Mouse (Mus musculus) left cerebral cortex, postnatal 10 days (tissue): ENCODE results near the gene Qser1. TPM values are rescaled to one million over a fixed set of nuclear protein-coding genes. Genes with fewer than 3 reads are reported as not detected.

Experiments
- DNase-seq, 2 experiments: peaks; one replicate each; pipeline ENCODE4 v3.0.0; 2021 to 2022; ENCODE audit warnings: low spot score in 2 of 2, mixed read lengths in 1 of 2; ENCODE audit errors: extremely low spot score in 1 of 2
- intact Hi-C: fragments of 180-260 bp; cut with DNase I; formaldehyde crosslinking; loops from one replicate; pipeline ENCODE4 v1.15.1; 2025
- total RNA-seq, 2 experiments: library from RNA; stranded (reverse); gene quantifications; 2 replicates each; pipeline ENCODE4 v1.2.3; 2021

Qser1 gene
- total RNA-seq, 2 experiments from 2014 or later: 11.7 to 12.9 TPM

DNA sequence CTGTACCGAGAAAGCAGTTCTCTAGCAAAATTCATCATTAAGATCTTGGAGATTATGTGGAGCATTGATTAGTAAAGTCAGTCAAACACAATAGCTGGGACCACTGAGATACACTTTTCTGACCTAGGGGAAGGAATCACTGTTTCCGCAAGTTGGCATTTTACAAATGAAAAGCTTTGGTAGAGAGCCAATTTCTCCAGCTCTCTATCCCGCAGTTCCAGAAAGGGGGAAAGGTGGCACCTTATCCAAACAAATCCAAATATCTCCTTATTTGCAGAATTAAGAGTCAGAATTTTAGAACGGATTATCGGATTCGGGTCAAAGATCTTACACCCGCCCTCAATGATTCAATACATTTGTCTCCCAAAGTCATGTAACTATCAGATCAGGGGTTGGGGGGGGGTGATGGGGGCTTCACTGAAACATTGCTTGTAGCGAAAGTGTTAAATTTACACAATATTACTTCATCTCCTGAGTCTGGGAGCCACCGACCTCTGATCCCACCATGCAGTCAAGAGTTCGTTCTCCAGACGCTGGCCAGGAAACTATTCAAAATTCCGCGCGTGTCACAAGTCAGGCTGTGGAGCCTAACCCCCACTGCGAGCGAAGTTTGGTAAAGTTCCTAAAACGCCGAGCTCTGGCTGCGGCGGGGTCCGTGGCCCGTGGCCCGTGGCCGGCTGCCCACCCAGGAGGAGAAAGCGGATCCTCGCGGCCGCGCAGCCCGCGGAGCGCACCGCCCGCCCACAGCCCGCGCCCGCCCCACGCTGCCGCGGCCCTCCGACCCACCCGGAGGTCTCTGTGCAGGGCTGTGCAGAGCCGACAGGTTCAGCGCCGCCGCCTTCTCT is 74.4 kb downstream of the Qser1 start:
- DNase-seq: no peak
- intact Hi-C loops: no loop called here

DNA sequence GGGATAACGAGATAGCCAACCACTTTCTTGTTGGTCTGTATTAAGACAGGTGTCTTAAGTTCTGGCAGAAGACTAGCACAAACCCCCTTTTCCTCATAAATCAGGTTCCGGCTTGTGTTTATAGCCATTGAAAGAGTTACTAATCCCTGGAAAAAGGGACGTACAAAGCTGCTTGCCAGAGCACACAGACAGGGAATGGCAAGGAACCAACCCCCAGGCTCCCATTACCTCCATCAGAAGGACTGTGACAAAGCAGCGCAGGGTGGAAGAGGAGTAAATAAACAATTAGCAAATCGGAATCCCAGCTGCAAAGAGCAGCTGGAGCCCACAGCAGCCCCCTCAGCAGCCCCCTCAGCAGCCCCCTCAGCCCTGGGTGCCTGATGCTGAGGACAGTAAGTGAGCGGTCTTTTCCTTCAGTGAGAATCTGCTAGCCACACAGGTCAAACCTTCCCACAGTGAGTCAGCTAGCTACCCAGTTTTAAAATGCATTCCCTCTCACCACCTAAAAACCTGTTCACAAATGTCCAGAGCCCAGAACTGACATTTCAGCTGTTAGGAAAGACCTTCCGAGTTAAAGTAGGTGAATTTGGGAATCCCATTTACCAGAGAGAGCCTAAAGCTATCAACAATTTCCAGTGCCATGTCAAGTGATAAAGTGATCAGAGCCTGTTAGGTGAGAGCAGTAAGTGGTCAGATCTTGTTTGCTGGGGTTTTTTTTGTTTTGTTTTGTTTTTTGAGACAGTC is 75.4 kb downstream of the Qser1 start:
- intact Hi-C loops: no loop called here
- no peak for DNase-seq

DNA sequence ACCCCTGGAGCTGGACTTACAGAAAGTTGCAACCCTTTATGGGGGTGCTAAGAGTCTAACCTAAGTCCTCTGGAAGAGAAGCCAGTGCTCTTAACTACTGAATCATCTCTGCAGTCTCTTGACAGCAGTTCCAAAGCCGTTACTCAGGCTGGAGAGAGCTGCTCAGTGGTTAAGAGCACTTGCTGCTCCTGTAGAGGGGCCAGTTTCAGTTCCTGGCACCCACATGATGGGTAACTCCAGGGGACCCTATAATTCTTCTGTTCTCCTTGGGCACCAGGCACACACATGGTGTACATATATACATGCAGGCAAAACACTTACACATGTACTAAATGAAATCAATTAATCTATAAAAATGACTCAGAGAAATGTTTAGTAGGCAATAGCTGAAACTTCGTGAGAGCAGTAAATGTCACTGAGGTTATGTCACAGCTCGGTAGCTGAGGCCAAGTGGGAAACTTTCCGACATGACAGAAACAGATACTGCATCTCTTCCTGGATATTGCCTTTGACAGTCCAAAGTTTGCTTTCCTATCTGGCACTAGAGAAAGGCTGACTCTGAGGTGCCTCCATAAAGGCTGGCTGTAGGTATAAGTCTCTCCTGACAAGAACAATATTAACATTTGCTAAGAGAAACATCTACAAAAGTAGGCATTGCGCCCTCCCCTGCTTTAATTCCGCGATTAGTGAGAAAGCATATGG is 76.2 kb downstream of the Qser1 start:
- intact Hi-C loops: no loop called here
- no peak for DNase-seq

DNA sequence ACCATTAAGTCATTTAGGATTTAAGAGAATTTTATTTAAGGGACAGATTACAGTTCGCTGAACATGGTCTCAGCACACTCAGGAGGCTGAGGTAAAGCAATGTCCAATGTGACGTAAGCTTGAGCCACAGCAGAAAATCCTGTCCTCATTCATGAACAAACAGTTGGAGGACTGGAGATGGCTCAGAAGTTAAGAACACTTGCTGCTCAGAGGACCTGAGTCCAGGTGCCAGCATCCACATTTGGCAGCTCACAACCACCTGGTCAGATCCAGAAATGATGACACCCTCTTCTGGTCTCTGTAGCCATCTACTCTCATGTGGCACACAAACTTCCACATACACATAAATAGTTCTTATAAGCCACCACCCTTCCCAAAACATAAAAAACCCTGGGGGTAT is 76.9 kb downstream of the Qser1 start:
- intact Hi-C loops: no loop called here
- no peak for DNase-seq

DNA sequence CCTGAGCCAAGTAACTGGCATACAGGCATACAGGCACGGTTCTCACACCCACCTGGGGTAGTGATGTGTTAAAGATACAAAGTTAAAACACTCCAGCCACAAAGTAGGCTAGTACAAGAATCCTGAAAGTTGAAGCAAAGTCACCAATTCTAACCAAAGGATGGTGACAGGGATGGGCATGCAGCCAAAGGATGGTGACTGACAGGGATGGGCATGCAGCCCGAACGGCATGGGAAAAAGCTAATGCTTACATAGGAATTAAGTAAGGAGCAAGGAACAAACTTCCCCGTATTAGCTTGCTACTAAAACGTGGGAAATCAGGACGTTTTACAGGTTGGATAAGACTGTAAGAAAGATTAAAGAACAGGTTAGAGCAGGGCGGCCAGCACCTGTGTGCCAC is 80.3 kb downstream of the Qser1 start:
- intact Hi-C loops: no loop called here

DNA sequence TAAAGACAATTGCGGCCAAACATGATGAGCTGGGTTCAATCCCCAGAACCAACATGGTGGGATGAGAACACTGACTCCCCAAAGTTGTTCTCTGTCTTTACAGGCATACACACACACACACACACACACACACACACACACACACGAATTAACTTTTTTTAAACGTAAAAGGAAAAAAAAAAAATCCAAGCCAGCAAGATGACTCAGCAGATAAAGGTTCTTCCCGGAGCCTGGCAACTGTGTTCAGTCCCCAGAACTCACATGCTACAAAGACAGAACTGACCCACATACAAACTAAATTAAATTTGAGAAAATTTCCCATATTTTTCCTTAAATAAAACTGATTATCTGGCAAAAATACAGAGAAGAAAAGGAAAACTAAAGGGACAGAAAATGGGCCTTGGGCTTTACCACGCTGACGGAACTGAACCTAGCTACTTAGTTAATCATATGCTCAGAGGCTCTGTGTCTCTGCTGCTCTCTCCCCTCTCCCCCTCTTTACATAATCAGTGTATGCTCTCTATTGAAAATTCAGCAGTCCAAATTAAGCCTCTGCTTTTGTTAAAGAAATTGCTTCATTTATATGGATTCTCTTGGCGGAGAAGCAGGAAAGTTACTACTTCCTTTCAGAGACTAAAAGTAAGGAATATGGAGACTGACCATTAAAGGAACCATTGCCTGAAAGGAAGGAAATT is 83.9 kb downstream of the Qser1 start:
- no peak for DNase-seq
- intact Hi-C loops: no loop called here

More for the DNA sequence above, 80.3 kb downstream of the Qser1 start:
- DNase-seq: no peak

DNA sequence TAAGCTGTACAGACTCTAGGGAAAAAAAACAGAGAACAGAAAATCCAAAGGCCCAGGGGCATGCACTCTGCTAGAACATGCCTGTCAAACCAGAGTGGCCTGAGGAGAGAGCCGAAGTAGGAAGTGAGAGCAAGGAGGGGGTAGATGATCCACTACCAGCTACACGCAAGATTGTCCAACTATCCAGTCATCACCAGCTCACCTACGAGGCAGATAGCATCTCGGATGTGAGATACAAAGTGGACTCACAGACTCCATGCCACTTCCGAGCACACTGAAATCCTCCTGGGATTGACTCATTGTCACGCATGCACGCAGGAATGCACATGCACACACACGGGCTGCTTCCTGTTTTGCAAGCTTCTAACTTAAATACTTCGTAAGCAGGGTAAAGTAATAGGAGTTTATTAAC is 84.5 kb downstream of the Qser1 start:
- DNase-seq: no peak
- intact Hi-C loops: no loop called here

DNA sequence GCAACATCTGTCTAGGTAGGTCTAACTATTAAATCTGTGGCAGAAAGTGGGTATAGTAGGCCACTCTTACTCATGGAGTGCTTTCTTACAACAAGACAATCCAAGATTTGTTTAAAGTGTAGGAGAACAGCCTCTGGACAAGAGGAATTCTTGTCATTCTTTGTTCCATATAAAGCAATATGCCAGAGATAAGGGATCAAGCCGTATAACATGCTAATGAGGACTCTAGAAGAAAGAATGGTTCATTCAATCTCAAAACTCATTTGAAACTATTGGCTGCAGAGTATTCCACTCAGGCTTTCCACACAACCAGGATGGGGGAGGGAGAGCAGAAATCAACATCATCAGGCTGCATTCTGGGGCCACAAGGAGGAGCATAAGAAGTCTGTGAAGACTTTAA is 89.2 kb downstream of the Qser1 start:
- intact Hi-C loops: no loop called here
- DNase-seq: no peak

DNA sequence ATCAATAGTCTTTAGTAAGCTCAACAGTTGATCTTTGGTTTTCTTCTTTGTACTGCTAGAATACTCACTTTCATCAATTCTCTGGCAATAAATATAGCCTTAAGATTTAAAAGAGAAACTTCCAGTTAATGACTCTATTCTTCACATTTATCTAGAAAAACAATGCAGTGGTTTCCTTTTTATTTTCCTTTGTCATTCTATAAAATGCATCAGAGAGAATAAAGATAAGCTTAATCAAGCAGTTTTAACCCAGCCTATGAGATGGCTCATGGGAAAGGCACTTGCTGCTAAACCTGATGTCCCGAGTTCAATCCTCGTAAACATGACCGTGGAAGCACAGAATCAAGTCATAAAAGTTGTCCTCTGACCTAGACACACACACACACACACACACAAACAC is 94.5 kb downstream of the Qser1 start:
- intact Hi-C loops: no loop called here
- no peak for DNase-seq

DNA sequence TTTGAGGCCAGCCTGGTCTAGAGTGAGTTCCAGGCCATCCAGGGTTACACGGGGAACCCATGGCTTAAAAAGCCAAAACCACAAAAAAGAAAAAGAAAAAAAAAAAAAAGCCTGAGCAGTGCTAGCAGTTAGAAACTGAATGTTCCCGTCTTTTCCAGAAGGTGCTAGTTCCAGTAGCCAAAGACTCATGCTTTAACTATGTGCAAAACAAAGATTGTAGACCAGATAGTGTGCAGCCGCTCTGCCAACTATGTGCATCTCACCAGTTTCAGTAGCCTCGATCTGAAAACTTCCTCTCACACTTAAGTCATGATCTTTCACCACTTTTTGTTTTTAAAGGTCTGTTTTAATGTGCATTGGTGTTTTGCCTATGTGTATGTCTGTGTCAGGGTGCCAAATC is 98.7 kb downstream of the Qser1 start:
- DNase-seq: no peak
- intact Hi-C loops: no loop called here

DNA sequence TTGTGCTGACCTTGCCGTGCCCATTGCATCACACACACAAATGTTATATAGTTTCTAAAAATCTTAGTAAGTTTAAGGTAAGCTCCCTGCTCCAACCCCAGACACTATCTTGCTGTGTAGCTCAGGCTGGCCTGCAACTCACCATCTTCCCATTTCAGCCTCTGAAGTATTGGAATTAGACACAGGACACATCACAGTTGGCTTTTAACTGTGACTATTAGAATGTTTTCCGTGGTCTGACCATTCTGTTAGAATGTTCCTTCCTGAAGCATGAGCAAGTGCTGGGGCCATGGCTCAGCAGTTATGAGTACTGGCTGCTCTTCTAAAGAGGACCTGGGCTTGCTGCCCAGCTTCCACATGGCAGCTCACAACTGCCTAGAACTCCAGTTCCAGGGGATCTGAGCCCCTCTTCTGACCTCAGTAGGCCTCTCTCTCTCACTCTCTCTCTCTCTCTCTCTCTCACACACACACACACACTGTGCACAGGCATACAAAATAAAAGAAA is 99.3 kb downstream of the Qser1 start:
- intact Hi-C loops: no loop called here
- no peak for DNase-seq

DNA sequence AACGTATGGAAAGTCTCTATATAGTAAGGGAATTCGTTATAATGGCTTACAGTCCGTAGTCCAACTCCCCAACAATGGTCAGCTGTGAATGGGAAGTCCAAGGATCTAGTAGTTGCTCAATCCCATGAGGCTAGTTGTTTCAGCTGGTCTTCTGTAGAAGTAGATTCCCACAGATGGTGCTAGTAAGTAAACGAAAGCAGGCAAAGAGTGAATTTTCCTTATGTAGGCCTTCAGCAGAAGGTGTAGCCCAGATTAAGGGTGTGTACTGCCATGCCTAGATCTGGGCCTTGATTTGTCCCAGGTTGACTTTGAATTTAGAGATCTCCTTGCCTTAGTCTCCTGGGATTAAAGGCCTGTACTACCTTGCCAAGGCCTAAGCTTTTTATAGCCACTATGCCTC is 100.3 kb downstream of the Qser1 start, which contains the start of gene Pin1rt1:
TSS of gene Pin1rt1 (minus strand) at position 101 of the 400 bp plus-strand sequence.
- intact Hi-C loops: no loop called here
- DNase-seq: no peak

DNA sequence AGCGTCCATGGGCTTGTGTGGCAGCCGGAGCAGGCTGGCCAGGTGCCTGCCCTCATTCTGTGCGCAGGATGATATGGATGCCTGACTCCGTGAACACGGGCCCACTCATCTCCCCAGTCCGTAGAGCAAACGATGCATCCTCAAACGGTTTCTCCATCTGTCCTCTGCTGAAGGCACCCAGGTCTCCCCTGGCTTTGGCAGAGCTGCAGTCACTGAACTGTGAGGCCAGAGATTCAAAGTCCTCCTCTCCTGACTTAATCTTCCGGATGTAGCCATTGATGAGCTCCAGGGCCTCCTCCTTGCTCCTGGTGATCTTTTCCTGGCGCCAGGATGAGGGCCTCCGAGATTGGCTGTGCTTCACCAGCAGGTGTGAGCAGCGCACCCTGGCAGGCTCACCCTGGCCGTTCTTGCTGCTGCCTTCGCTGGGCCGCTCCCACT is 102.3 kb downstream of the Qser1 start:
- intact Hi-C loops: no loop called here
- peak in 1 of 2 experiments; percentile 26 for DNase-seq

DNA sequence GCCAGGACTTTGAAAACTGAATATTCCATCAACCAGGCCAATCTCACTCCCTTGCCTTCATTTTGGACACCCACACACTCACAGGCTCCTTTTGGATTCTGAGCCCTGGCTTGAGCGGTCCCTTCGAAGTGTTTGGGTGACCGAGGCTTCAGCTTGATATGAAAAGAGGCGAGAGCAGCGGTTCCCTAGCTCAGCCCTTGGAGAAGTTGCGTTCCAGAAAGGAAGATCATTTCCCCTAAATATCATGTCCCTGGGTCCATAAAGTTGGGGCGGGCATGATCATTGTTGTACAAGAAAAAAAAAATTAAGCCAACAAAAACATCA is 104.1 kb downstream of the Qser1 start:
- intact Hi-C loops: no loop called here
- no peak for DNase-seq

DNA sequence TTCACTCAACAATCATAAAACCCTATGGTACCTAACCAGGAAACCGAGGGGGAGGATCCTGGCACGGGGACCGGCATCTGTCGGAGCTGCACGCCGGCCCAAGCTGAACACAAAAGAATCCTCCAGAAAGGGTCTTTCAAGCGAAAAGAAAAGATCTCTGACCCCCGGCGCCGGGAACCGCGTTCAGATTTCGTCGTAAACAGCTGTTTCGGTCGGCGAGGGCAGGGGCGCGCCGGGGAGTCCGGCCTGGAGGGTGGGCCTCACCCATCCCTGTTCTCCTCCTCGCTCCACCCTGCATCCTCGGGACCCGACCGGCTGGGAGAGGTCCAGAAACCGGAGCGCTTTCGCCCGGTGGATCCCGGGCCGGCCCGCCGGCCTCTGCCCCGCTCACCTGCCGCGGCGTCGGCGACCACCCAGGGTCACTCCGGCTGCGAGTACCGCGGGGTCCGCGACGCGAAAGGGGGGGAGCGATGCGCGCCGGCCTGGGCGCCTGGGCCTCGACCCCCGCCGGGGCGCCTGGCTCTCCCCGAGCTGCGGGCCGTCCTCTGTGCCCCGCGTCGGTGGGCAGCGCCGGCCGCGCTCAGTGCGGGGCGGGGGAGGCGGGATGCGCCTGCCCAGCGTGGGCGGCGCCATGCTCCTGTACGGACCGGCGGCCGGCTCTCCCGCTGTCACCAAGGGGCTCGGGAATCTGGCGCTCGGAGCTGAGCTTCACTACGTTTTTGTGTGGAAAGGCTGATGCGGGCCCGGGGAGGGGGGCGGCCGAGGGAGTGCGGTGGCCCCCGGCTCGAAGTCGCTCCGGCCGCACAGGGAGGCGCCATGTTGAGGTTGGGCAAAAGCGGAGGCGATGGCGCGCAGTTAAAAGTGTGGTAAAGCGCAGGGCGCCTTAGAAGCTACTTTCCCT is 104.7 kb downstream of the Qser1 start, which contains the start of gene Tcp11l1:
TSS of gene Tcp11l1 (minus strand) at position 585 of the 901 bp plus-strand sequence.
- intact Hi-C loops: no loop called here
- DNase-seq: peak; percentile 46 to 76

DNA sequence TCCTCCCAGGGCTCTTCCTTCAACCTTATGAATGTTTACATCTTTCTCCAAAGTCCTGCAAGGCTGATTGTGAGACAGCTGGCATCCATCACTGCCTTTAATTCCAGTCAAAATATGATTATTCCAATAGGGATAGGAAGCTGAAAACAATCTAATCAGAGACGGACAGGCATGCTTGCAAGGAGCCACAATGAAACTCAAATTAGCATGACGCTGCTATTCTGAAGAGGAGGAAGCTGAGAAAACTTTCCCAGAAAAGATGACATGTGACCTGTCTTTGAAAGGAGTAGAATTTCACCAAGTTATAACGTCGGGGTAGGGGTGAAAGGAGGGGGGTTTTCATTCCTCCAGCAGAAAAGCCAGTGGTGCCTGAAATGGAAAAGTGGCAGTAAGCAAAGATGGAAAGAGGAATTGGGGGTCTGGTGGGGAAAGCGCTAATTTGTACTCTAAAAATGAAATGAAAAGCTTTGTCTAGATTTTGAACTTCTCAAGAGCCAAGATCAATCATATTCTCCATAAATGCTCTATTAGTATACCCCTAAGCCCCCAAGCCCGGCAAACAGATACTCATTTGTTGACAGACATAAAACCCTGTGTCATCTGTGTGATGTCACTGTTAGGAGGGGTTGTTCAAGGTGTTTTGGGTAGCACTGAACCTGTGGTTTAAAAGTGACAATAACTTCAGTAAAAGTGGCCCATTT is 105.7 kb downstream of the Qser1 start:
- DNase-seq: no peak
- intact Hi-C loops: no loop called here

DNA sequence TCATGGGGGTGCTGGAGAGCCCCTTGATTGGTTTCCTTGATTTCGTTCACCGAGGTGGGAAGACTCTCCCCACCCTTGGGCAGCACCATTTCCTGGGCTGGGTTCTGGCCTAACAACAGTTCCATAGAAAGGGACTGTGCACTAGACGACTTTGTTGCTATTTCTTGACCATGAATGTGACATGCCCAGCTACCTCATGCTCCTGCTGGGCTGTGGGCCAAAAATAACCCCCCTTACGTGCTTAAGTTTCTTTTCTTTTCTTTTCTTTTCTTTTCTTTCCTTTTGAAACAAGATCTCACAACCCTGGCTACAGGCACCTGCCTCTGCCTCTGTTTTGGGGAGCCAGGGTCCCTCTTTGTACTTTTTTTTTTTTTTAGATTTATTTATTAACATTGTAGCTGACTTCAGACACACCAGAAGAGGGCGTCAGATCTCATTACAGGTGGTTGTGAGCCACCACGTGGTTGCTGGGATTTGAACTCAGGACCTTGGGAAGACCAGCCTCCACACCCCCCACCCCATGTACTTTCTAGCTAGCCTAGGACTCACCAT is 106.7 kb downstream of the Qser1 start:
- no peak for DNase-seq
- intact Hi-C loops: no loop called here
